Mouse (Mus musculus) c-Kit-positive CD71-positive TER-119-positive erythroid progenitor cells, embryonic 14.5 days (primary cell): Measurements from ENCODE around the gene Lhfp.

ENCODE experiments used
- DNase-seq: peaks from one replicate; pipeline ENCODE4 v3.0.0-alpha.2; 2013; ENCODE audit warnings: low spot score

Lhfp gene

DNA sequence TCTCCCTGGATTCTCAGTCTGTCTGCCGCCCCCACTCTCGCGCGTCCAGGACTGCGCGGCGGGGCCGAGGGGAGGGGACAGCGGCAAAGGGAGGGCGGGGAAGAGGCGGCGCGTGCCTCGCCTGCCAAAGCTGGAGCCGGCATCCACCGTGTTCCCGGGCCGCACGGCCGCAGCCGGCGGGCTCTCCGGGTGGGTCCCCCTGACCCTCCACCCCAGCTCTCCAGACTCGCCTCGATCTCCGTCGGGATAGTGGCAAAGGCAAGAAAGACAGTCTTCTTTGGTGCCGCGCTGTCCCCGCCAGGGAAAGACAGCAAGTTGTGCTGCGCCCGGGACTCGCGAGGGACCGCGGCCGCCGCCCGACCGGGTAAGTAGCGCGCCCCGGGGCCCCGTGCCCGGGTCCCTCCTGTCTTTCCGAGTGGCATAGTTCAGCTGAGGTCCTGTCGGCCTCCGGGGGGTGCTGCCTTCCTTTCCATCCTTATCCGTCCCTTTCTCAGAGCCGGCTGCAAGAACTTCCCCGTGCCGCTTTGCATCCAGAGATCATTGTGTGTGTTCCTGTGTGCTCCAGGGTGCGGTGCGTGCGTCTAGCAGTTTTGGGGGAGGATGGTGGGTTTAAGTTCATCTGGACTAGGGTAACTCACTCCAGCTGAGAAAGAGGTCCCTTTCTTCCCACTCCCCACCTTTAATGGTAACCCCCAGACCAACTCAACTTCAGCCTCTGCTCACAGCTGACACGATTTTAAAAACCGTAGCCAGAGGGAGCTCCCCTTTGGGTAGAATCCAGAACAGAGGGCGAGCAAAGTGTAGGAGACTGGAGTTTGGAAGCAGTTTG lies at the start of gene Lhfp:
Gene Lhfp (plus strand): TSS at position 118 of the 829 bp plus-strand sequence.
- DNase-seq: no peak

DNA sequence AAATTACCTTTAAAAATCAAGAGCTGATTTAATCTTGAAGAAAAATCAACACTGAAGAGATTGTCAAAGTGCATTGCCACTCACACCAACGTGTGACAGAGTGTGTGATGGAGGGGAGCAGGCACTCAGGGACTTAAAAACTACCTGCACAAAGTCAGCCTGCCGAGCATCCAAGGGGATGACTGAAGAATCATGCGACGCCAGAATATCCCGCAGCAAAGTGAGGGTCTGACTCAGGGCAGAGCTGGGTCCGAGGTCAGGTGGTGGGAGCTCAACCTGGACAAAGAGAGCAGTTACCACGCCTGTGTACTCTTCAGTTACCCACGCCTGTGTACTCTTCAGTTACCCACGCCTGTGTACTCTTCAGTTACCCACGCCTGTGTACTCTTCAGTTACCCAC lies 48.0 kb upstream of the Lhfp start:
- DNase-seq: no peak

DNA sequence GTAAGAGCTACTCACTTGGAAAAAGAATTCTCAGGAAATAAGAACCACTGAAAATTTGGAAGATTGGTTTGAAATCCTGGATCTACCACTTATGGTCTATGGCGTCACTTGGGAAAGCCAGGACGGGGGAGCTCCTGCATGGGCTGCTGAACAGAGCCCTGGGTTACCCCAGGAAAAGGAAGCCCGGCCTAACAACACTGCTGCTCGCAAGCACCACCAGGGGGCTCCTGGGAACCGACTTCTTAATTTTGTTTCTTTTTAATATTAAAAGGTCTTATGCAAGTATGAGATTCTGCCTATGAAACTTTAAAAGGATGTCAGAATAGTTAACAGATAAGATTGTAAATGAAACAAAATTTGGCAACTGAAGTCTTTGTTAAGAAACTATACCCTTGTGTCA lies 46.7 kb upstream of the Lhfp start:
- no peak for DNase-seq

DNA sequence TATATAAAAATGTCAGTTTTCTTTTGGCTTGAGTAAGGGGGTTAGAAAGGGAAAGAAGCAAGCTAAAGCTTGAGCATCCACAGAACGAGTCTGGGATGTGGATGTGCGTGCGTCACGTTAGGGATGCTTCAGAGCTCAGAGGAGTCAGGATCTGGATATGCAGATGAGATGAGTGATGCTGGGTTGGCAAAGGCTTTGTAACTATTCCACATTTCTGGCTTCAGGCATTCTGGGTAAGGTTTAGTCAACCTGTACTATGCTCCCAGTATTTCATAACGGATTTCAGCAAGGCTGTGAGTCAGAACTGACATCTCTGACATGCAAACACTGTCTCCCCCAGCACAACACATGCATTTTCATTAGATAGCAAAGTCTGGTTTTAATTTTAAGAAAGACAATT lies 44.7 kb upstream of the Lhfp start:
- no peak for DNase-seq

DNA sequence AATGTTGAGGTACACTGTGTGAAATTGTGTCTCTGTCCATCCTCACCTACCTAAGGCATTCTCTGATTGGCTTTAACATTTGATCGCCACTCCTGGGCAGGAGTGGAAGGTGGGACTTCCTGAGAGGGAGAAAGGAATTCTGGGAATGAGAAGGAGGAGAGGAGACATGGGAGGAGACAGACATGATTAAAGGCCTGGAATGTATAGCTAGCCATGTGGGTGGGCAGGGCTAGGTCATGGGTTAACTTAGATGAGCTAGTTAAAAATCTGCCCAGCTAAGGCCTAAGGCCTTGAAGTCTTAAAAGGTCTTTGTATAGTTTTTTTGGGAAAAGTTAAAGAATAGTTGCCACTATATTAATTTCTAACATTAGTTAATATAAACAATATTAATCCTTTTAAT lies 43.9 kb upstream of the Lhfp start:
- no peak for DNase-seq

DNA sequence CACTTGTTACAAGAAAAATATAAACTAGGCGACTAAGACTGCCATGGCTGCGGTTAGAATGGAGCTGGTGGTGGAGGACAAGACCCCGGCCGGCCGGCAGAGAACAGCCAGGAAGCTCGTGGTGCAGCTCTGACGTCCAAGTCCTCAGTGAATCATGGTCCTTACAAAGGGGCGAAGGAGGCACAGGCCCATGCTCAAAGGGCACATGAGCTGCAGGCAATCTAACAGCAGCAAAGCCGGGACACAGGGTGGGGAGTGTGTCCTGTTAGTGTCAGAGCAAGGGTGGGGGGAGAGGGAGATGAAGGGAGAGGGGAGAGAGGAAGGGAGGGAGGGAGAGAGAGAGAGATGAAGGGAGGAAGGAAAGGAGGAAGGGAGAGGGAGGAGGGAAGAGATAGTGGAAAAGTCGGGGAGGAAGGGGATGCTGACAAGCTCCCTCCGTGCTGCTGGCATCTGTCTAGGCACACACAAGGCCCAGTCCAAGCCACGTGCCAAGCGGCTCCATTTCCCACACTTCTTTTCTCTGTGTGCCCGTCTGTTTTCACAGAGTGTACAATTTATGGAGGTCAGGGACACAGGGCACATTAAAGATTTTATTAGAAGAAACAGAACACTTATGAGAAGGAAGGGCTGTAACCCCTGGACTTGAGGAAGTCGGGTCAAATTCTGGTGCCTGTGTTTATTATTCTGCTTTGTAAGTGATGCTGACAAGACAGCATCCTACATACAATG lies 42.1 kb upstream of the Lhfp start:
- DNase-seq: no peak

DNA sequence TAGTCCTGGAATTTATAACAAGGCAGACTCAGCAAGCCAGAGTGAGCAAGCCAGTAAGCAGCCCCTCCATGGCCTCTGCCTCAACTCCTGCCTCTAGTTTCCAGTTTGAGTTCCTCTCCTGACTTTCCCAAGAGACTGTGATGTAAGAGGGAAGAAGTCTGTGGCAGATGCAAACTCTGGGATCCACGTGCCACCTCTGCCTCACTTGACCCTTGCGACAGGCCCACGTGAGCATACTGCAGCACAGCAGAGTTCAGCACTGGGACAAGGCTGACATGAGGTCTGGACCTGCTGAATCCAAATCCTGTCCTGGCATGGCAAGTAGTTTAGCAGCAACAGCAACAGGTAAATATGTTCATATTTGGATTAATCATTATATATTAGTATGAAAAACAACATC lies 41.3 kb upstream of the Lhfp start:
- DNase-seq: no peak

DNA sequence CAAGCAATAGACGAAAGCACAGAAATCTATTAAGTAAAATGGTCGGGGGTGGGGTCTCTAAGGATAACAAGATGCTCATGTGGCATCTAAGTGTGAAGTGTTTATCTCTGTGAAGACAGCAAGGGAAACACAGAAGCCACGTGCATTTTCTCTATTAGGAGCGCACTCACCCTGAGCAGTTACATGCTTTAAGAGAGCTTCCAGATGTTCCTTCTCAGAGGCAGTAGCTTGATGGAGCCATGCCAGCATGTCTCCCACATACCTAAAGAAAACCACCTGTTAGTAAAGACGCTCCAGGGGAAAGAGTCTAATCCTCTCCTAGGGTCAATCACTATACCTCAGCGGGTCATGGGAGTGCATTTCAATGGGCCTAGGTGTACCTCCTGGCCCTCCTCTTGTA lies 39.3 kb upstream of the Lhfp start:
- no peak for DNase-seq

DNA sequence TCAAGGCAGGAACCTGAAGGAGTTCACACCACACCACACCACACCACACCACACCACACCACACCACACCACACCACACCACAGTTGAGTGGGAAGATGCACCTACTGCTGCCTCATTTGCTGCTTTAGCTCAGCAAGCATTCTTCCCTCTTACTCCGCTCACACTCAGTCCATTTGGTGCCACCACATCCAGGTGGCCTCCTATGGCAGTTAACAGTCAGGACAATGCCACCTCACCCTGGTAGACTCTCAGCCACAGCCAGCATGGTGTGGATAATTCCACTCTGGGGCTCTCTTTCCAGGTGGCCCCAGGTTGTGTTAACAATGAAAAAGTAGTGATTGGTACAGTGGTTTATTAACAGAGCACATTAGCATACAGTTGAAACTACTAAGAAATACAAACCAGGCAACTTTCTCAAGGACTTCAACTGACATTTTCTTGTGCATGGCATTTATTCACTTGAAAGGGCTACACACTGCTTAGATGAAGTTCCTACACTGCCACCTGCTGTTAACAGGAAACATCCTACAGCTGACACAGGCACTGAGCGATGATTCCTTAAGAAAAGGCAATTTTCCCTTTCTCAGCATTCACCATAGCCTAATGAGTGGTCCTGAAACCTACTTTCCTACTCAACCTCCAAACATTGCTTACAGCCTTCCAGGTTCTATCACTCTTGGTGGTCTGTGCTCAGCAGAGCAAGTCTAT lies 36.8 kb upstream of the Lhfp start:
- DNase-seq: no peak

DNA sequence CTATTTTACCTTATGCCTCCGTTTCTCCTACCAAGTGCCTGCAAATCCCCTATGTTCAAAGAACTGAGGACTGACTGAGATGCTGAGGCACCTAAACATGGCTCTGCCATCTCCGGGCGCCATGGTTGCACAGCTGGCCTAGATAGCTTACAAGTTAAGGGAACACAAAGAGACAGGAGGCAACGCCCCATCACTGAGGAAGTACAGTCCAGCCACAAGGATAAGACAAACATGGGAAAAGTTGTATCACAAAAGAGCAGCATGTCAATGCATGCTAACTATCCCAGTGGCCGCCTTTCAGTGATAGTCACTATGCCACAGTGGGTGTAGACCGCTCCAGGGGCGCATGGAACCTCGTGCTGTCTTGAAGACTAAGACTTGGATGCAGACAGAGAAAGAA lies 33.9 kb upstream of the Lhfp start:
- DNase-seq: no peak

DNA sequence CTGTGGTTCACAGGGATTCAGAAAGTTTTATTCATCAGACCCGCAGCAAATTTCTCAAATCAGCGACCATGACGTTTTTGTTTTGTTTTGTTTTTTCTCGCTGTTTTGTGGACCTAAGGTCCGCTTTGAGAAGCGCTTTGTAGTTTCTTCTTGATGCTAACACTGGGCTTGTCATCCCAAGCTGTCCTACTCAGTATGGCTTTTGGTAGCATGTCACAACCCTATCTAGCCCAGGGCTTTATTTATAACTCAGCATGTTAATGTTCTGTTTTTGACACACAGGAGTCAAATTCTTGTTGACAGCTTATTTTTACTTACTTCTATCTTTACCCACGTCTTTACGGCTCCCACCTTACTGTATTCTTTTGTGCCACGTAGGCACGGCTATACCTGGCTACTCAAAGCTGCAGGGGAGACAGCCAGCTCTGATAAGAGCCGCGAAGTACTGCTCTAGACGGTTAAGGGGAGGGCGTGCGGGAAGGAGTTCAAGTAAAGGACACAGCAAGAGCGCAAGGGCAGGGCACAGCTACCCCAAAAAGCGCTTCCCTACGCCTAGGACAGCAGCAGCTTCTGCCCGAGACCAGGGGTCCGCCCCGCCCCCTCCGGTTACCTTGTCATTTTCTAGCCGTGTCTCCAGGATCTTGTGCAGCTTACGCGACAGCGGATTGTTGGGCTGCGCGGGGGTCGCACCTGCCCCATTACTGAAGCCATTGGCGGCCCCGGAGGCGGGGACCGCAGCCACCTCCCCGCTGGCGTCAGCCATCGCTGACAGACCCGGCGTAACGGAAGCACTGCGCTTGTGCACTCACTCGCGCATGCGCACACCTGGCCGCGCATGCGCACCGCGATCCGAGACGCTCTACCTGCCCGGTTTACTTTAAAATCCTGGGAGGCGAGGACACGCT lies 24.6 kb upstream of the Lhfp start, which contains the start of gene Cog6:
Gene Cog6 (minus strand): TSS at position 802 of the 905 bp plus-strand sequence.
- peak; percentile 82 for DNase-seq

DNA sequence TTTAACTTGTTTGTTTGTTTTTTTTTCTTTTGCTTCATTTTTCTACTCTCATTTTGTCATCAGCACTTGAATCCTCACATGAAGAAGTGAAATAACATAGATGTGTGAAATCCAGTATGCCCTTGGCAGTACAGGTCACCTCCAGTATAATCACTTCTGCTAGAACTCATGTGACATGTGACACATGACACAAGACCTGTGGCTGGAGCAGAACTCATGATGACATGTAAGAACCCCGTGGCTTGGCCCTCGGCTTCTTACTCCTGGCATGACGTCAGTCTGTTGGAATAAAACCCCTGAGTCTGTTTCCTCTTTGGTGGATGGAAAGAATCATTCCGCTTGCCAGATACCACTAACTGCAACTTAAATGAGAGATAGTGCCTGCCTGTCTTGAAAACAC lies 14.0 kb upstream of the Lhfp start:
- no peak for DNase-seq

DNA sequence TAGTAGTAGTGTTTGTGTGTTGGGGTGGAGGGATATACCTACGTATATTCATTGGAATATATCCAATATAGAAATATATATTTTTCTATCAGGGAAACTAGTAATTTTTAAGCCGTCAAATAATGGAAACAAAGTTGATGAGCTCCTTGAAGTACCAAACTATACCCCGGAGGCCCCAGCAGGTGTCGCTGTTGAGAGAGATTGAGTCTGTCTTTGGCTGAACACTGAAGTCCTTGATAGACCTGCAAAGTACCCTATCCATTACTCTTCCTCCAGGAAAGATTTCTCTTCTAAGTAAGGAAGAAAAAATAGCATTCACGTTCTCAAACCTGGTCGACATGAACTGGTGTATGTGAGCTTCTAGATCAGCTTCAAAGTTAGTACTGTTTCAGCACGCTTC lies 12.3 kb upstream of the Lhfp start:
- peak; percentile 51 for DNase-seq

DNA sequence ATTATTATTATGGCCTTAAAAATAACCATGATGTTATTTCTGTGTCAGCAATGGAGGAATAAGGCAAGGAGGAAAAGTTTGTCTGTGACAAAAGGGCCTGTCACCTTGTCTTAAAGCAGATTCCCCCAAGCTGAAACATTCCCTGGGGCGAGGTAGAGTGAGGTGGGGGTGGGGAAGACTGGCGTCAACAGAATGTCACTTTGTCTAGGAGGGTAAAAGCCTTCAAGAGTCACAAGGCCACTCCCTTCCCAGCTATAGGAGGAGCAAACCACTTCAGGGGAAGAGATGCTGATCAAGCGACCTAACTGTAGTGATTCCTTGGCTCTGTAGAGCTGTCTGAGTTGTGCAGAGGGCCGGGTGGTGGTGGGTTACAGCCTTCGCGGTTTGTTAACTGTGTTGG lies 9.7 kb upstream of the Lhfp start:
- DNase-seq: no peak

DNA sequence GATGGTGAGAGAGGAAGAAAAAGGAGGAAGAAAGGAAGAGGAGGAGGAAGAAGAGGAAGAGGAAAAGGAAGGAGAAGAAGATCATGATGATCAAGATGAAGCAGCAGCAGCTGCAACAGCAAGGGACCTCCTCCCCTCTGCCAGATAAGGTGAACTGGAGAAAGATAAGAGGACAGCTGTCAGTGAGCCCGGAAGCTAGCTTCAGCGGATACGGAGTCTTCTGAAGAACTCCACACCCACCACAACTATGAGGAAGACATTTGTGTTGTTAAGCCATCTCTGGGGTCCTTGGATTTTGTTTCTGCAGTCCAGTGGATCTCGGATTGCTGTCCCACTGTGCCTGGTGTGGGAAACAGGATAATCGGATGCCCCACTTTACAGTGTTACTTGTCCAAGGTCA lies 8.9 kb upstream of the Lhfp start:
- DNase-seq: no peak

DNA sequence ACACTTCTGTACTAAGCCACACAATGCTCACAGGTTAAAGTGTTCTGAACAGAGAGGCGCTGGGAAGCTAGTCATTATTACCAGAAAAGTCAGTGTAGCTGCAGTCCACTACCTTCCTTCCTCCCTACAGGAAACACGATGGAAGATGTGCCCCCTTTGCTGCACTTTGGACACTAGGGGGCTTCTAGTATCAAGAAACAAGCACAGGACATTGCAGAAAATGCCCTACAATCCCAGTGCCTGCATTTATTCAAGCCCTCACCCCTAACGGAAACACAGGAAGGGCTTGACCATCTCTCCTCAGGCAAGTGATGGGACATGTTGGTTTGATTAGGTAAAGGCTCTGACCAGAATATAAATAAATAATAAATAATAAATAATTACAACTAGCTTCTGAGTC lies 7.9 kb upstream of the Lhfp start:
- DNase-seq: no peak

DNA sequence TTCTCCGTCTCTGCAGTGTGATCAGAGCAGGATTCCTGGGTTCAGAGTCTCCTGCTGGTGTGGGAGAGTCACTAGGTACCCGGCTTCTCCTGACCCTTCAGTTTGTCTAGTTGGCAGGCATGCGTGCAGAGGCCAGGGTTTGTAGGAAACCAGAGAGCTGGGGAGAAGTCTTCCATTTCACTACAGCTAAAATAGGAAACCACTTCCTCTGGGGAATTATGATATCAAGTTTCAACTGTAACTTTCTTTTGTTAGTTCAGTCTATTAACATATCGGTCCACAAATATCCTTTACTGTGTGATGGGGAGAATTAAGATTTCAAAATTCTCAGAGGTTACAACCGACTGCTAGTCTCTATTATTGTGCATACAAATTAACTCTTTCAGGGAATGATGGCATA lies 5.3 kb upstream of the Lhfp start:
- DNase-seq: no peak

DNA sequence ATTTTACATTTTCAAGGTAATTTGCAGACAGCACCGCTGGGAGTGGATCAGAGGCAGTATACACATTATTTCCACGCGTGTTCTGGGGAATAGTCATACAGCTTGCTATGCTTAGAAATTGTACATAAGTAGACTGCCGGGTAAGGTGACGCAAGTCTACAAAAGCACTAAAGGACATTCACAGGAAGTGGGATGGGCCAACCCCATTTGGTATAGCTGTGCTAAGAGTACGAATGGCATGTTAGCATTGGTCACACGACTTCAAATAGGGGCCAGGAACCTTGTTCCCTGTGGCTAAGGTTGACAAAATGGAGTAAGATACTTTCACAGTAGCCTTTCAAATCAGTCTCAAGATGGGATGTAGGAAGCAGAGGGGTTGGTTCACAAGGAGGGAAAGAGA lies 4.4 kb upstream of the Lhfp start:
- DNase-seq: no peak

DNA sequence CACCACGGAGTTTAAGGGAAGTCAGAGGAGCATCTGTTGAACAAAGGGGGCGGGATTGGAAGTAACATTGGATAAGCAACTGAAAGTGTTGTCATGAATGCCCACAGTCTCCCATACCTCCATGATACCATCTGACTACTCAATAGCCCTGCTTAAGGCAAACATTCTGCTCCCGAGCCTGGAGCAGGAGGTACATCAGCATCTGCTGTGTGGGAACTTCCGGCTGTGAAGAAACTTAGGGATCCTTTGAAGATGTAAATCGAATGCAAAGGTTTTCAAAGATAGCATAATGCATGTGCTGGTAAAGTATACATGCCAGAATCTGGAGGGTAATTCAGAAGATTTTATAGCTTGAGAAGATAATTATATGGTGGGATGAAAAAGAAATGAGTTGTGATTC lies 2.4 kb upstream of the Lhfp start:
- no peak for DNase-seq

DNA sequence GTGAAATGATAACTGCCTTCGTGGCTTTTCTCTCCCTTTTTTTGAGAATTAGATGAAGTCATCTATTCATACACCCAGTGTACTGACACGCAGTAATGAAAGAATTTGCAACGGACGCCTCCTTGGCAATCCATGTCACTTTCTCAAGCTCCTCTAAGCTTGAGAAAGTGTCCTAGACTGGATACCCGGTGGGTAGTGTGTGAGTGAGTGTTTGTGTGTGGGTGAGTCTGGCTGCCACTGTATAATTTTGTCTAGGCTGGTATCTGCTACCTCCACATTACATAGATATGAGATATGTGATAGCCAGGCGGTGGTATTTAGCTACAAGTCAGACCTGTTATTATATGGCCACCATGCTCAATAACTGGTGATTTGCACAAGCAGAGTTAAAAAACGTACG lies 1.6 kb upstream of the Lhfp start:
- DNase-seq: no peak

DNA sequence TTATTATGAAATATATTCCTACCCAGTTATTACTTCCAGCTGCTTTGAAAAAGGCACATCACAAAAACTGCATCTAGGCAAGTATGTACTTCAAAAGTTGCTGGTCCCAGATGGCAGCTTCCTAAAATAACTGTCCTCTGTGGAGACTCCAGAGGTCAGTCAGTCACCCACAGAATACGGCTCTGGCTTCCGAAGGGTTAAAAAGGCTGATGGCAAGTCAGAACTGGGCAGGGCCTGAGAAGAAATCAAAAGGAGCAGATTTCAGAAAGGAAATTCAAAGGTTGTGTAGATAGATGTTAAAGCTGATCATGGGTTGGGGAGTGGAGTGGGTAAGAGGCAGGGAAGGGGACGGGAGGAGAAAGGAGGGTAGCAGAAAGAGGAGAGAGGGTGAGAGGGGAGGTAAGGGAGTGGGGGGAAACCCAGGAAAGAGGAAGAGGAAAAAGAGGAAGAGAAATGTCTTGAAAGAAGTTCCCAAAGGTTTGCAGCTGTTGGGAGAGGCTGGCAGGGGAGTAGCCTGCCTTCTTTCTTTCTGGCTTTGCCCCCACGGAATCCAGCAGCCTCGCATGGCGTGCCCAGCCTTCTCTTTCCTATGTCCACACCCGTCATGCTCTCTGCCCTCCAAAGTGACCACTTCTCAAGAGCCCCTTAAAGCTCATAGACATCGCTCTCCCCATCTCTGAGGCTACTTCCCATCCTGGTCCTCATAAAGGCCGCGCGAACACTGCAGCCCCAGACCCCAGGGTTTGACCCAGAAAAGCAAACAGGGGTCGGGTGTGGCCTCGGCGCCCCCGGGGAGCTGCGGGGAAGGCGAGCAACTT lies 526 bp upstream of the Lhfp start:
- no peak for DNase-seq
